Mouse (Mus musculus) gastrocnemius, postnatal 4 days (tissue): ENCODE data around the gene Bmp8a. TPM values are rescaled to one million over a fixed set of nuclear protein-coding genes. Genes with fewer than 3 reads are reported as not detected.
"Not testable (repeated sequence)": the region's sequence is repeated elsewhere in the genome, so short reads cannot be mapped to it uniquely, and the experiment has no call there.

ENCODE experiments used
- DNase-seq, 2 experiments: peaks; one replicate each; pipeline ENCODE4 v3.0.0; 2021 to 2022; ENCODE audit warnings: low spot score in 2 of 2, mixed read lengths in 2 of 2
- long read RNA-seq, 2 experiments: library from polyadenylated mRNA; stranded (forward); transcript quantifications; one replicate each; pipeline ENCODE4 v2.0.0; 2021
- total RNA-seq, 2 experiments: library from RNA; stranded (reverse); gene quantifications; 2 replicates each; pipeline ENCODE4 v1.2.3; 2021

The Bmp8a gene
- total RNA-seq, result not detected
- long read RNA-seq, experiment 1, result 0 reads
- long read RNA-seq, experiment 2, partial matches to known transcripts, result 0 of 1 reads
- long read RNA-seq, experiment 2, other reads (novel, unspliced or antisense), result 1 of 1 reads

GRCm38 (mm10) chr4:123342642-123343470 is at the start of gene Bmp8a:
Bmp8a (minus strand) TSS chr4:123343252.
- DNase-seq, result peak; percentile 47 to 61

DNA sequence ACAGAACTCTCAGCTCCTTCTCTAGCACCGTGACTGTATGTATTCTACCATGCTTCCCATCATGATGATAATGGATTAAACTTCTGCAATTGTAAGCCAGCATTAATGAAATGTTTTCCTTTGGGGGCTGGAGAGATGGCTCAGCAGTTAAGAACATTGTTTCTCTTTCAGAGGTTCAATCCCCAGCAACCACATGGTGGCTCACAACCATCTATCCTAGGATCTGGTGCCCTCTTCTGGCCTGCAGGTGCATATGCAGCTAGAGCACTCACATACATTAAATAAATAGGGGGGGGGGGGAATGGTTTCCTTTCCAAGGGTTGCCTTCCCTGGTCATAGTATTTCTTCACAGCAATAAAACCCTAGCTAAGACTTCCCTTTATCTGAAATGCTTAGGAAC is 49.1 kb upstream of the Bmp8a start:
- DNase-seq, result no peak

DNA sequence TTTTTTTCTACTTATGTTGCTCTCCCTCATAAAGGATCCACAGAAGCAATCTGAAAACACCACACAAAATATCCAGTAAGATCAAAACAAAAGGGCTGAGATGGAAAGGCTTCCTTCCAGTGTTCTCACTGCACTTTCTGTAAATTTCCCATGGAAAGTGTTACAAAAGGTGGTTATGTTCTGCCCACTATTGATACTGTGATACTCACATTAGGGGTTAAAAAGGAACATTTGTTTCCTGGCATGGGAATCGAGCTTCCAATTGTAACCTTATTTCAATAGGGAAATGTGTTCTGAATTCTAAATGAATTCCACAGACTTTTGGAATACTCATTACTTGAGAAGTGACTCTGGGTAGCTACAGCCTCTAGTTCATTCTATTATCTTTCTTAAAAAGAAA is 42.0 kb upstream of the Bmp8a start:
- no peak for DNase-seq

- DNase-seq, result no peak
Observed at GRCm38 (mm10) chr4:123383173-123383572, 40.1 kb upstream of the Bmp8a start.

- no peak for DNase-seq
Observed at GRCm38 (mm10) chr4:123382051-123382450, 39.0 kb upstream of the Bmp8a start.

DNA sequence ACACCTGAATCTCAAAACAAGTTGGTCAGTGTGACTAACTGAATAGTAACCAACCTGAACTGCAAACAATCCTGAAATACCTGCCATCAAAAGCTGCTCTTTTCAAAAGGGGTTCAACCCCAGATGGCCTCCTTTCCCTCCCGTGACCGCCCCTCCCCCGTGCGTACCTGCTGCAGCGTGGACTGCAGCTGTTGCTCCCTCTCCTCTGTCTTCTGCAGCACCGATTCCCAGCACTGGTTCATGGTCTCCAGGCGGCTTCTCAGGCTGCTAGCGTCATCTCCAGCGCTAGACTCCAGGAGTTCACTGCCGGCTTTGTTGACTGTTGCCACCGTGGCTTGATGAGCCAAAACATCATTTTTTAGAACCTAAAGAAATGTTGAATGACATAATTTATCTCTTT is 38.5 kb upstream of the Bmp8a start:
- DNase-seq, result no peak

- no peak for DNase-seq
Observed at GRCm38 (mm10) chr4:123376031-123376430, 33.0 kb upstream of the Bmp8a start.

- no peak for DNase-seq
Observed at GRCm38 (mm10) chr4:123374316-123375008, 31.4 kb upstream of the Bmp8a start.

DNA sequence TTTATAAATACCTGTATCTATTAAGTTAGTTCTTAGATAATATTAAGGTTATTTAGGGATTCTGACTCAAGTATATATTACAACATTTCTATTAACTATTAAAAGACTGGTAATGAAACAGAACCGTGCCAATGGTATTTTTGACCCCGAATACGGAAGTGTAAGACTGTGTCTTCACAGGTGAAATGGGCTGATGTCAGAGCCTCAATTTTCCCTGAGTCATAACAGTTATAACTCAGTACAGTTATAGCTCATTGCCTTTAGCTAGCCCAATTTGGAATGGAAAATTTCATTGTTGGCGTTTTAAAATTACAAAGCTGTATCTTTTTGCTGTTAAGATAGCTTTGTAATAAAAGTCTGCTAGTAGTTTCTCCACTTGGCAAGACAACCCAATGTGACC is 20.5 kb upstream of the Bmp8a start:
- DNase-seq, result no peak

GRCm38 (mm10) chr4:123360771-123361170 is 17.7 kb upstream of the Bmp8a start:
- DNase-seq, result no peak

DNA sequence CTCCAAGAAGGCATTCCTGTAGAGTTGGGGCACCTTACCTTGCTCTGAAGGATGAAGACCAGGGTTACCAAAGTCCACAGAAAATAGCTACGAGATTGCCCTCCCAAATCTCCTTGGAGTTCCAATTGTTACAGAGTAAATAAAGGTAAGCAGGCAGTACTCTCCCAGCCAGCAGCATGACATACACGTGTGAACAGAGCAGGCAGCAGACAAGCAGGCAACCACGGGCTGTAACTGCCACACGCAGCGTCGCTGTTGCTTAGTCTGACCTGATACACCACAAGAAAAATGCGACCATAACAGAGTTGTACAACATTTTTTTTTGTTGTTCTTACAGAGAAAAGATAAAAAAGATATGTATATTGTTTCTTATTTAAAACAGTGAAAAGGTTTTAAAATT is 15.6 kb upstream of the Bmp8a start:
- no peak for DNase-seq

DNA sequence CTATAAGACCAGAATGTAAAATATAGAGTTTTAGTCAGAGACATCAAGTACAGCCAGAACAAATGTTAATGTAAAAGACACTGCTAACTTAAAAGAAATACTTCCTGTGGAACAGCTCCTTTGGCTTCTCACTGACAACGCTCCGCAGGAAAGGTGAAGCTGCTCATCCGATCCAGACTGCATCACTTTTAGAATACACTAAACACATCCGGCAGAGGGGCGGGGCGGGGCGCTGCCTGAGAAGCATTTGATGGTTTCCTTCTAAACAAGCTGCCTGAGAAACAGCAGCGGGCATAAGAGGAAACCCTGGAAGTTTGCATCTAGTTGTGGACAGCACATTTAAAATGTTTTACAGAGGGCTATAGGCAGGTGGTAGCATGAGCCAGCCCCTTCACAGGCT is 12.9 kb upstream of the Bmp8a start:
- DNase-seq, result no peak

GRCm38 (mm10) chr4:123353271-123353877 is 10.3 kb upstream of the Bmp8a start:
- DNase-seq, result no peak

- no peak for DNase-seq
Observed at GRCm38 (mm10) chr4:123343471-123343789, 378 bp upstream of the Bmp8a start.

GRCm38 (mm10) chr4:123342091-123342641 is 886 bp downstream of the Bmp8a start:
- no peak for DNase-seq

- DNase-seq, result no peak
Observed at GRCm38 (mm10) chr4:123340232-123340631, 2.8 kb downstream of the Bmp8a start.

DNA sequence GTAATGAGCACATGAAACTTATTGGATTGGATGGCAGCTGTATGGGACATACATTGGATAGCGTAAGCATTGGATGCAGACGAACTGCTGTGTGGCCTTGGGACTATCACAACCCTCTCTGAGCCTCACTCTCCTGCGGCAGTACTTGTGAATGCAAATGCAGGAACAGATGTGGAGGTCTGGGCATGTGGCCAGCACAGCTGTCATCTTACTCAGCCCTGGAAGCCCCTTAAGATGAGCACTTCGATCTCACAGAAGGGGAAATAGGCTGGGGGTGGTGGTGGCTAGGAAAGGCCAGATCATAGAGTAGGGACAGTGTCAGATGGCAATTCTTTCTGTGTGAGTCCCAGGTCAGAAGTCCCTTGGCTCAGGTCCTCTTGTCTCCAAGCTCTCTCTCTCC is 5.4 kb downstream of the Bmp8a start:
- DNase-seq, result no peak

- no peak for DNase-seq
Observed at GRCm38 (mm10) chr4:123335796-123336585, 7.1 kb downstream of the Bmp8a start.

DNA sequence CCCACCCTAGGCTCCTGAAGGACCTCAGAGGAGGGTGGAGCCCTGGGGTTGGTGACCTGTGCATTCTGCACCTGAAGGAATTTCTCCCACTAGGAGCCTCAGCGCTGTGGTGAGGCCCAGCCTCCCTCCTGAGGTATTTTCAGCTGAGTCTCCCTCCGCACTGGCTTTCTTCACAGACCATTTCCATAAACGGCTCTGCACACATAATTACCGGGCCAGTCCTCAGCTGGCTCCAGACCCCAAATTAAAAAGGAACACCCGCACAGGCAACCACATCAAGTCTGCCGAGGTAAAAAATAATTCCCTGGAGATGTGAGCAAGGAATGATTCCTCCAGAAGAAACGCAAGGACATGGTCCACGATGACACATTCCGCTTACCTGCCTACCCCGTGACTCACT is 7.8 kb downstream of the Bmp8a start:
- not testable (repeated sequence) for DNase-seq

- DNase-seq, result no peak
Observed at GRCm38 (mm10) chr4:123334177-123334576, 8.9 kb downstream of the Bmp8a start.

GRCm38 (mm10) chr4:123333151-123333550 is 9.9 kb downstream of the Bmp8a start:
- no peak for DNase-seq
